Mouse (Mus musculus): ENCODE results near the gene Smim6. TPM values are rescaled to one million over a fixed set of nuclear protein-coding genes. Genes with fewer than 3 reads are reported as not detected.

Gene Smim6
- polyA plus RNA-seq, 1 experiment from 2014 or later: 0.93 TPM

- no peak for ATAC-seq
- H3K4me1 ChIP-seq (replicated peaks): peaks cover 17% of the 10 kb centered on the region
Observed at GRCm38 (mm10) chr11:115954712-115955111, 42.9 kb downstream of the Smim6 start.

GRCm38 (mm10) chr11:115955195-115955858, 43.5 kb downstream of the Smim6 start:
- no peak overlapping the region for H3K4me2 ChIP-seq (replicated peaks)
- peaks cover 17% of the 10 kb centered on the region for H3K4me1 ChIP-seq (replicated peaks)
- no peak overlapping the region for H3K9ac ChIP-seq (replicated peaks)
- H3K27me3 ChIP-seq: no peaks in the 10 kb centered on the region
- no peak overlapping the region for H3K4me3 ChIP-seq (replicated peaks)
- 74% methylated on average over 10 of the region's 10 CpGs for WGBS
- no peak for ATAC-seq
- peaks cover 83% of the 10 kb centered on the region for H3K36me3 ChIP-seq
- no peak overlapping the region for H3K27ac ChIP-seq
- H3K9me3 ChIP-seq: no peaks in the 10 kb centered on the region

More at GRCm38 (mm10) chr11:115954712-115955111, 42.9 kb downstream of the Smim6 start:
- no peak overlapping the region for H3K27ac ChIP-seq
- peaks cover 83% of the 10 kb centered on the region for H3K36me3 ChIP-seq
- 87% methylated on average over 5 of the region's 5 CpGs for WGBS
- no peaks in the 10 kb centered on the region for H3K9me3 ChIP-seq
- H3K9ac ChIP-seq (replicated peaks): no peak overlapping the region
- H3K4me3 ChIP-seq (replicated peaks): no peak overlapping the region
- H3K27me3 ChIP-seq: no peaks in the 10 kb centered on the region
- H3K4me2 ChIP-seq (replicated peaks): no peak overlapping the region

- no peaks in the 10 kb centered on the region for H3K9me3 ChIP-seq
- ATAC-seq: 0 out of 2 replicates have a peak, but pooled peaks have one; percentile 34
- H3K9ac ChIP-seq (replicated peaks): no peak overlapping the region
- H3K36me3 ChIP-seq: peaks cover 83% of the 10 kb centered on the region
- H3K4me1 ChIP-seq (replicated peaks): peaks cover 17% of the 10 kb centered on the region
- H3K4me2 ChIP-seq (replicated peaks): no peak overlapping the region
- H3K4me3 ChIP-seq (replicated peaks): no peak overlapping the region
- H3K27ac ChIP-seq: no peak overlapping the region
- H3K27me3 ChIP-seq: no peaks in the 10 kb centered on the region
- WGBS: 15% methylated on average over 4 of the region's 4 CpGs
Observed at GRCm38 (mm10) chr11:115956453-115956852, 44.6 kb downstream of the Smim6 start.

- H3K36me3 ChIP-seq: peaks cover 83% of the 10 kb centered on the region
- peaks cover 17% of the 10 kb centered on the region for H3K4me1 ChIP-seq (replicated peaks)
- no peak for ATAC-seq
- H3K9ac ChIP-seq (replicated peaks): no peak overlapping the region
- H3K4me2 ChIP-seq (replicated peaks): no peak overlapping the region
- no peaks in the 10 kb centered on the region for H3K9me3 ChIP-seq
- 78% methylated on average over 7 of the region's 7 CpGs for WGBS
- no peak overlapping the region for H3K27ac ChIP-seq
- H3K27me3 ChIP-seq: no peaks in the 10 kb centered on the region
- no peak overlapping the region for H3K4me3 ChIP-seq (replicated peaks)
Observed at GRCm38 (mm10) chr11:115957971-115958370, 46.2 kb downstream of the Smim6 start.

- Histone ChIP-seq H3K4me1 (replicated peaks) (peaks cover 17% of the 10 kb centered on the region), H3K4me3 (replicated peaks) (no peak overlapping the region), H3K27me3 (no peaks in the 10 kb centered on the region), H3K4me2 (replicated peaks) (no peak overlapping the region), H3K9me3 (no peaks in the 10 kb centered on the region), H3K9ac (replicated peaks) (no peak overlapping the region), H3K27ac (no peak overlapping the region), H3K36me3 (peaks cover 83% of the 10 kb centered on the region)
- WGBS: 97% methylated on average over 9 of the region's 9 CpGs
- no peak for ATAC-seq
Observed at GRCm38 (mm10) chr11:115959018-115959417, 47.2 kb downstream of the Smim6 start.

- Histone ChIP-seq H3K4me2 (replicated peaks) (no peak overlapping the region), H3K36me3 (peaks cover 87% of the 10 kb centered on the region), H3K4me1 (replicated peaks) (no peaks in the 10 kb centered on the region), H3K27ac (no peak overlapping the region), H3K27me3 (no peaks in the 10 kb centered on the region), H3K4me3 (replicated peaks) (no peak overlapping the region), H3K9ac (replicated peaks) (no peak overlapping the region), H3K9me3 (no peaks in the 10 kb centered on the region)
- no peak for ATAC-seq
- 91% methylated on average over 9 of the region's 9 CpGs for WGBS
Observed at GRCm38 (mm10) chr11:115962651-115963412, 51.0 kb downstream of the Smim6 start.

Other genes starting within 250 kb of the Smim6 start
- 165 and 176 TPM in 2 replicates for gene Grb2, start 203.4 kb upstream of the Smim6 start, polyA plus RNA-seq (2015; fragmentation: Nextera tagmentation; extraction: Ambion mirVana)
- gene Tmem94, start 146.6 kb upstream of the Smim6 start, polyA plus RNA-seq (2015; fragmentation: Nextera tagmentation; extraction: Ambion mirVana): 29.9 and 31.0 TPM in 2 replicates
- gene Caskin2, start 98.4 kb upstream of the Smim6 start, polyA plus RNA-seq (2015; fragmentation: Nextera tagmentation; extraction: Ambion mirVana): 10.3 and 12.3 TPM in 2 replicates
- 24.8 and 25.8 TPM in 2 replicates for gene Tsen54, start 97.3 kb upstream of the Smim6 start, polyA plus RNA-seq (2015; fragmentation: Nextera tagmentation; extraction: Ambion mirVana)
- 0.66 and 0.76 TPM in 2 replicates for gene Llgl2, start 88.0 kb upstream of the Smim6 start, polyA plus RNA-seq (2015; fragmentation: Nextera tagmentation; extraction: Ambion mirVana)
- gene Myo15b, start 53.6 kb upstream of the Smim6 start, polyA plus RNA-seq (2015; fragmentation: Nextera tagmentation; extraction: Ambion mirVana): 0.08 and 0.27 TPM in 2 replicates
- gene Smim5, start 12.1 kb upstream of the Smim6 start, polyA plus RNA-seq (2015; fragmentation: Nextera tagmentation; extraction: Ambion mirVana): 0.97 and 1.4 TPM in 2 replicates
- gene Sap30bp, start 21.3 kb downstream of the Smim6 start, polyA plus RNA-seq (2015; fragmentation: Nextera tagmentation; extraction: Ambion mirVana): 52.7 and 53.8 TPM in 2 replicates
- 28.3 and 29.2 TPM in 2 replicates for gene Recql5, start 21.5 kb downstream of the Smim6 start, polyA plus RNA-seq (2015; fragmentation: Nextera tagmentation; extraction: Ambion mirVana)
- 0.15 and 0.43 TPM in 2 replicates for gene Itgb4, start 62.7 kb downstream of the Smim6 start, polyA plus RNA-seq (2015; fragmentation: Nextera tagmentation; extraction: Ambion mirVana)
- gene Galk1, start 100.7 kb downstream of the Smim6 start, polyA plus RNA-seq (2015; fragmentation: Nextera tagmentation; extraction: Ambion mirVana): 49.2 and 58.9 TPM in 2 replicates
- gene H3f3b, start 115.9 kb downstream of the Smim6 start, polyA plus RNA-seq (2015; fragmentation: Nextera tagmentation; extraction: Ambion mirVana): 2,611 and 2,977 TPM in 2 replicates
- gene Unk, start 118.3 kb downstream of the Smim6 start, polyA plus RNA-seq (2015; fragmentation: Nextera tagmentation; extraction: Ambion mirVana): 41.1 and 43.7 TPM in 2 replicates
- gene Unc13d, start 165.9 kb downstream of the Smim6 start, polyA plus RNA-seq (2015; fragmentation: Nextera tagmentation; extraction: Ambion mirVana): 1.2 TPM in 2 replicates
- gene Wbp2, start 175.0 kb downstream of the Smim6 start, polyA plus RNA-seq (2015; fragmentation: Nextera tagmentation; extraction: Ambion mirVana): 128 and 132 TPM in 2 replicates
- gene Trim47, start 215.2 kb downstream of the Smim6 start, polyA plus RNA-seq (2015; fragmentation: Nextera tagmentation; extraction: Ambion mirVana): 2.0 and 3.4 TPM in 2 replicates
- 1.3 and 1.8 TPM in 2 replicates for gene Trim65, start 219.1 kb downstream of the Smim6 start, polyA plus RNA-seq (2015; fragmentation: Nextera tagmentation; extraction: Ambion mirVana)
- 76.2 and 78.3 TPM in 2 replicates for gene Mrpl38, start 226.9 kb downstream of the Smim6 start, polyA plus RNA-seq (2015; fragmentation: Nextera tagmentation; extraction: Ambion mirVana)